Mouse (Mus musculus) midbrain, postnatal 0 days (tissue): ENCODE data around the gene Slc7a15. TPM values are rescaled to one million over a fixed set of nuclear protein-coding genes. Genes with fewer than 3 reads are reported as not detected.

Experiments
- ATAC-seq: fragments of 200-750 bp; cut with Nextera tagmentation; 2 replicates; pipeline ENCODE4 v1.8.0; 2017; ENCODE audit warnings: moderate number of reproducible peaks, mild to moderate bottlenecking, moderate TSS enrichment, moderate library complexity; ENCODE audit not compliant: low FRiP score
- DNase-seq: peaks from one replicate; pipeline ENCODE4 v3.0.0-alpha.2; 2015; ENCODE audit warnings: low spot score
- H3K27ac ChIP-seq: fragments of 300-500 bp; sonication (generic); 2 replicates; pipeline ENCODE4 v1.5.1; 2014; ENCODE audit warnings: low read depth, mild to moderate bottlenecking, low read length, mixed read lengths
- H3K27me3 ChIP-seq: fragments of 300-500 bp; sonication (generic); 2 replicates; pipeline ENCODE4 v1.6.1; 2014; ENCODE audit warnings: low read length, control low read depth, mixed read lengths; ENCODE audit not compliant: insufficient read depth
- H3K36me3 ChIP-seq: fragments of 300-500 bp; sonication (generic); 2 replicates; pipeline ENCODE4 v1.6.1; 2014; ENCODE audit warnings: low read length, control low read depth, mixed read lengths; ENCODE audit not compliant: insufficient read depth
- H3K4me1 ChIP-seq: fragments of 300-500 bp; sonication (generic); 2 replicates; pipeline ENCODE4 v1.6.1; 2014; ENCODE audit warnings: mild to moderate bottlenecking, control low read depth, antibody characterized with exemption, low read length, mixed read lengths; ENCODE audit not compliant: insufficient read depth
- H3K4me2 ChIP-seq: fragments of 300-500 bp; sonication (generic); 2 replicates; pipeline ENCODE4 v1.6.1; 2014; ENCODE audit warnings: low read depth, mild to moderate bottlenecking, low read length, mixed read lengths; ENCODE audit not compliant: poor library complexity, severe bottlenecking
- H3K4me3 ChIP-seq: fragments of 300-500 bp; sonication (generic); 2 replicates; pipeline ENCODE4 v1.5.1; 2014; ENCODE audit warnings: low read depth, mild to moderate bottlenecking, low read length, moderate library complexity
- H3K9ac ChIP-seq: fragments of 300-500 bp; sonication (generic); replicated peaks from 2 replicates; pipeline ENCODE4 v1.6.1; 2014; ENCODE audit warnings: mild to moderate bottlenecking, low read length, moderate library complexity, mixed read lengths; ENCODE audit not compliant: poor library complexity, severe bottlenecking
- H3K9me3 ChIP-seq: fragments of 300-500 bp; sonication (generic); 2 replicates; pipeline ENCODE4 v1.6.1; 2016; ENCODE audit warnings: low read length, control low read depth
- CTCF ChIP-seq: IDR thresholded peaks from 2 replicates; pipeline ENCODE4 v1.5.1; 2016; ENCODE audit warnings: antibody characterized with exemption, mild to moderate bottlenecking
- WGBS: fragments of 180-500 bp; shearing (Covaris S2); extraction: QIAGEN DNeasy Blood & Tissue Kit; methylation state at CpG from one replicate; pipeline ENCODE4 v1.1.7; 2014; 5-methylcytosine and 5-hydroxymethylcytosine counted together
- polyA plus RNA-seq: library from polyadenylated mRNA; unstranded; fragments of >200 nt; fragmentation: Nextera tagmentation; extraction: Ambion mirVana; gene quantifications from 2 replicates; pipeline ENCODE4 v1.2.1, GENCODE M21; 2015
- total RNA-seq: library from RNA; depleted of rRNA; stranded (reverse); fragments of >200 nt; gene quantifications from 2 replicates; pipeline ENCODE4 v1.2.3, GENCODE M21; 2014

The Slc7a15 gene
- total and polyA plus RNA-seq, 2 experiments from 2014 or later, result not detected

GRCm38 (mm10) chr12:8555419-8555818 lies 43.4 kb downstream of the Slc7a15 start:
- Histone ChIP-seq H3K4me2 (no peak overlapping the region), H3K9ac (no peak overlapping the region), H3K4me1 (no peaks in the 10 kb centered on the region), H3K36me3 (no peaks in the 10 kb centered on the region), H3K9me3 (no peaks in the 10 kb centered on the region), H3K27ac (no peak overlapping the region), H3K4me3 (no peak overlapping the region), H3K27me3 (no peaks in the 10 kb centered on the region)
- ATAC-seq, result no peak
- no peak for DNase-seq
- TF ChIP-seq CTCF, result no peak

GRCm38 (mm10) chr12:8547357-8547756 lies 51.5 kb downstream of the Slc7a15 start:
- no peak overlapping the region for H3K4me2 ChIP-seq
- WGBS, result 26% methylated on average over 11 of the region's 11 CpGs
- no peak overlapping the region for H3K9ac ChIP-seq

GRCm38 (mm10) chr12:8546801-8547200 lies 52.1 kb downstream of the Slc7a15 start:
- H3K27me3 ChIP-seq, result no peaks in the 10 kb centered on the region
- WGBS, result 87% methylated on average over 6 of the region's 6 CpGs
- no peak overlapping the region for H3K4me2 ChIP-seq
- ATAC-seq, result no peak
- H3K4me3 ChIP-seq, result no peak overlapping the region
- no peaks in the 10 kb centered on the region for H3K4me1 ChIP-seq
- TF ChIP-seq CTCF, result no peak
- no peak overlapping the region for H3K27ac ChIP-seq
- H3K36me3 ChIP-seq, result no peaks in the 10 kb centered on the region
- no peak overlapping the region for H3K9ac ChIP-seq
- H3K9me3 ChIP-seq, result no peaks in the 10 kb centered on the region
- DNase-seq, result no peak

More at GRCm38 (mm10) chr12:8547357-8547756, 51.5 kb downstream of the Slc7a15 start:
- ATAC-seq, result peak; percentile 66; the same call in 1 of the 2 replicates
- peak; percentile 97 for TF ChIP-seq CTCF
- peak; percentile 87 for DNase-seq
- Histone ChIP-seq H3K36me3 (no peaks in the 10 kb centered on the region), H3K9me3 (no peaks in the 10 kb centered on the region), H3K27me3 (no peaks in the 10 kb centered on the region), H3K4me3 (no peak overlapping the region), H3K4me1 (no peaks in the 10 kb centered on the region), H3K27ac (no peak overlapping the region)

- no peaks in the 10 kb centered on the region for H3K9me3 ChIP-seq
- H3K27ac ChIP-seq, result no peak overlapping the region
- H3K27me3 ChIP-seq, result no peaks in the 10 kb centered on the region
- 80% methylated on average over 5 of the region's 5 CpGs for whole genome bisulfite sequencing
- H3K4me2 ChIP-seq, result no peak overlapping the region
- no peaks in the 10 kb centered on the region for H3K36me3 ChIP-seq
- DNase-seq, result no peak
- no peaks in the 10 kb centered on the region for H3K4me1 ChIP-seq
- no peak overlapping the region for H3K9ac ChIP-seq
- no peak for ATAC-seq
- TF ChIP-seq CTCF, result no peak
- H3K4me3 ChIP-seq, result no peak overlapping the region
Measured at GRCm38 (mm10) chr12:8545066-8545610, 53.7 kb downstream of the Slc7a15 start.

- Histone ChIP-seq H3K27me3 (no peaks in the 10 kb centered on the region), H3K9me3 (no peaks in the 10 kb centered on the region), H3K4me3 (no peak overlapping the region), H3K4me1 (no peaks in the 10 kb centered on the region), H3K36me3 (no peaks in the 10 kb centered on the region), H3K9ac (no peak overlapping the region), H3K27ac (no peak overlapping the region), H3K4me2 (no peak overlapping the region)
- DNase-seq (no peak), ATAC-seq (no peak)
- TF ChIP-seq CTCF, result no peak
- WGBS, result 81% methylated on average over 4 of the region's 4 CpGs
Measured at GRCm38 (mm10) chr12:8542371-8542770, 56.5 kb downstream of the Slc7a15 start.

GRCm38 (mm10) chr12:8539471-8539870 lies 59.4 kb downstream of the Slc7a15 start:
- no peaks in the 10 kb centered on the region for H3K9me3 ChIP-seq
- no peaks in the 10 kb centered on the region for H3K36me3 ChIP-seq
- no peak overlapping the region for H3K4me3 ChIP-seq
- no peaks in the 10 kb centered on the region for H3K27me3 ChIP-seq
- H3K4me1 ChIP-seq, result no peaks in the 10 kb centered on the region
- no peak overlapping the region for H3K9ac ChIP-seq
- DNase-seq (no peak), ATAC-seq (no peak)
- no peak overlapping the region for H3K4me2 ChIP-seq
- no peak overlapping the region for H3K27ac ChIP-seq
- WGBS, result 92% methylated on average over 13 of the region's 13 CpGs
- TF ChIP-seq CTCF, result no peak
